Mouse (Mus musculus): ENCODE measurements at regions not wholly inside any gene's neighbourhood (a gene's known extent, or its start where the extent isn't known, plus 50 kb on each side); places are given as distances from the start of the nearest gene placed in this dataset.
A peak's percentile ranks its signal among the peaks of the same experiment; 100 is the strongest.
"Not testable (repeated sequence)": the region's sequence is repeated elsewhere in the genome, so short reads cannot be mapped to it uniquely, and the experiment has no call there.

GRCm38 (mm10) chr5:40177982-40178748, 422.9 kb upstream of the Hs3st1 start:
- no peak for DNase-seq (ENCODE audit: extremely low spot score in 1 of 2, low spot score in 1 of 2)

- no peak for DNase-seq (ENCODE audit: extremely low spot score in 1 of 2, low spot score in 1 of 2)
These were observed 381.5 kb upstream of the Hs3st1 start for GRCm38 (mm10) chr5:40136740-40137285.

GRCm38 (mm10) chr5:40124337-40124736, 369.1 kb upstream of the Hs3st1 start:
- no peak for DNase-seq (ENCODE audit: extremely low spot score in 1 of 2, low spot score in 1 of 2)

GRCm38 (mm10) chr5:40116849-40117248, 361.6 kb upstream of the Hs3st1 start:
- DNase-seq (ENCODE audit: extremely low spot score in 1 of 2, low spot score in 1 of 2): no peak

- not testable (repeated sequence) for DNase-seq (ENCODE audit: extremely low spot score in 1 of 2, low spot score in 1 of 2)
These were observed 334.3 kb upstream of the Hs3st1 start for GRCm38 (mm10) chr5:40089576-40089975.

GRCm38 (mm10) chr5:40045288-40045687, 290.0 kb upstream of the Hs3st1 start:
- no peak for DNase-seq (ENCODE audit: extremely low spot score in 1 of 2, low spot score in 1 of 2)

GRCm38 (mm10) chr5:40034452-40034851, 279.2 kb upstream of the Hs3st1 start:
- no peak for DNase-seq (ENCODE audit: extremely low spot score in 1 of 2, low spot score in 1 of 2)

- no peak for DNase-seq (ENCODE audit: extremely low spot score in 1 of 2, low spot score in 1 of 2)
These were observed 278.4 kb upstream of the Hs3st1 start for GRCm38 (mm10) chr5:40033686-40034085.

GRCm38 (mm10) chr5:40030261-40030660, 275.0 kb upstream of the Hs3st1 start:
- no peak for DNase-seq (ENCODE audit: extremely low spot score in 1 of 2, low spot score in 1 of 2)

GRCm38 (mm10) chr5:40015946-40016345, 260.7 kb upstream of the Hs3st1 start:
- DNase-seq (ENCODE audit: extremely low spot score in 1 of 2, low spot score in 1 of 2): no peak

- DNase-seq (ENCODE audit: extremely low spot score in 1 of 2, low spot score in 1 of 2): no peak
These were observed 232.8 kb upstream of the Hs3st1 start for GRCm38 (mm10) chr5:39988039-39988438.

GRCm38 (mm10) chr5:39964371-39964770, 209.1 kb upstream of the Hs3st1 start:
- no peak for DNase-seq (ENCODE audit: extremely low spot score in 1 of 2, low spot score in 1 of 2)

GRCm38 (mm10) chr5:39960981-39961380, 205.7 kb upstream of the Hs3st1 start:
- peak in 1 of 2 experiments; percentile 14 for DNase-seq (ENCODE audit: extremely low spot score in 1 of 2, low spot score in 1 of 2)

- DNase-seq (ENCODE audit: extremely low spot score in 1 of 2, low spot score in 1 of 2): no peak
These were observed 180.3 kb upstream of the Hs3st1 start for GRCm38 (mm10) chr5:39935564-39935963.

GRCm38 (mm10) chr5:39931890-39932289, 176.6 kb upstream of the Hs3st1 start:
- no peak for DNase-seq (ENCODE audit: extremely low spot score in 1 of 2, low spot score in 1 of 2)

- no peak for DNase-seq (ENCODE audit: extremely low spot score in 1 of 2, low spot score in 1 of 2)
These were observed 154.1 kb upstream of the Hs3st1 start for GRCm38 (mm10) chr5:39909369-39909768.

- DNase-seq (ENCODE audit: extremely low spot score in 1 of 2, low spot score in 1 of 2): no peak
These were observed 116.4 kb upstream of the Hs3st1 start for GRCm38 (mm10) chr5:39871723-39872085.

- DNase-seq (ENCODE audit: extremely low spot score in 1 of 2, low spot score in 1 of 2): no peak
These were observed 115.8 kb upstream of the Hs3st1 start for GRCm38 (mm10) chr5:39870835-39871722.

- no peak for DNase-seq (ENCODE audit: extremely low spot score in 1 of 2, low spot score in 1 of 2)
These were observed 101.9 kb upstream of the Hs3st1 start for GRCm38 (mm10) chr5:39857192-39857591.

- DNase-seq (ENCODE audit: extremely low spot score in 1 of 2, low spot score in 1 of 2): no peak
These were observed 101.4 kb upstream of the Hs3st1 start for GRCm38 (mm10) chr5:39856616-39857156.
